Mouse (Mus musculus): ENCODE results near the gene Cntrob. TPM values are rescaled to one million over a fixed set of nuclear protein-coding genes. Genes with fewer than 3 reads are reported as not detected.

Gene Cntrob
- 9.3 and 9.8 TPM in 2 replicates for polyA plus RNA-seq (2012; rRNA removed)

DNA sequence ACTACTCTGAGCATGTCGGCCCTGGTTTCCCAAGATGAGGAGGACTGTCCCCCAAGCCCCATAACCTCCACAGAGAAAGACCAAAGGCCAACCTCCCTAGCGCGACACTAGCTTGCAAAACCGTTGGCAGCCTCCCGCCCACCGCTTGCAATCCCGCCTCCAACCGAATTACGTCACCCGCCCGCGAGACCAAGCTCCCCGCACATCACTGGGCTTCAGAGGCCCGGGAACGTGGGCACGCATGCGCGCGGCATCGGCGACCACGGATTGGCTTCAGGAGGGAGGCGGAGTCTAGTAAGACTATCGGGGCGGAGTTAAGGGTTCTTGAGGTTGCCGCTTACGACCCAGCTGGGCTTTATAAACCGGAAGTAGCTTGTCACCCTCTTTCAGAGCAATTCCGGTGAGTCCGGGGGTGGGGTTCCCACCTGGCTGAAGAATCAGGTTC, at the start of gene Cntrob, which contains the start of gene Trappc1:
TSS of gene Cntrob (minus strand) at position 109 of the 445 bp plus-strand sequence.
TSS of gene Trappc1 (plus strand) at position 314 of the 445 bp plus-strand sequence.

DNA sequence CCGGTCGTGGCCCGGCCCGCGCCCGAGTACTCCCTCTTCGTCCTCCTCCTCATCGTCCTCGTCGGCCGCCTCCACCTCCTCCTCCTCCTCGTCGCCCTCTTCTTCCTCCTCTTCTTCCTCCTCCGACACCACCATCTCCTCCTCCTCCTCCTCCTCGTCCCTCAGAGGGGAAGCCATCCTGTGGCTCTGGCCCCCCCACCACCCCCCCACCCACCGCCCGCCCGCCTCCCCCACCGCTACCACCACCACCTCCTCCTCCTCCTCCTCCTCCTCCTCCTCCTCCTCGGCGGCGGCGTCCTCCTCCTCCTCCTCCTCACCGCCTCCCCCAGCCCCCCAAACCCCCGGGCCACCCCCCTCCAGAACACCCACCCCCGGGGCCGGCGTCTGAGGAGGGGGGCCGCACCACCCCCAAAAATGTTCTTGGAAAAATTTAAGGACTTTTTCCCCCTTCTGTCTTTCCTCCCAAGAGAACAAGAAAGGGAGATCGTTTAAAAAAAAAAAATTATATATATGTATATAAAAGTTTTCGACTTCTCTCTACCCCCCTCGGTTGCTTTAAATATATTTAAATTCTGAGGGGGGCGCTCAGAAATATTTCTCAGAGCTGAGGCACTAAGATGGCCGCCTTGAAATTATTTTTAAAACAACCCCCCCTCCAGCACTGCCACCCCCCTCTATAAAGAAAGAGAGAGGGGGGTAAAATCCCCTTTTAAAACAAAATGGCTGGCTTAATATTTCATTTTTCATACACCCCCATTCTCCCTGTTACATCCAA, 45.8 kb upstream of the Cntrob start, which contains the start of gene Chd3:
TSS of gene Chd3 (minus strand) at position 192 of the 775 bp plus-strand sequence.

DNA sequence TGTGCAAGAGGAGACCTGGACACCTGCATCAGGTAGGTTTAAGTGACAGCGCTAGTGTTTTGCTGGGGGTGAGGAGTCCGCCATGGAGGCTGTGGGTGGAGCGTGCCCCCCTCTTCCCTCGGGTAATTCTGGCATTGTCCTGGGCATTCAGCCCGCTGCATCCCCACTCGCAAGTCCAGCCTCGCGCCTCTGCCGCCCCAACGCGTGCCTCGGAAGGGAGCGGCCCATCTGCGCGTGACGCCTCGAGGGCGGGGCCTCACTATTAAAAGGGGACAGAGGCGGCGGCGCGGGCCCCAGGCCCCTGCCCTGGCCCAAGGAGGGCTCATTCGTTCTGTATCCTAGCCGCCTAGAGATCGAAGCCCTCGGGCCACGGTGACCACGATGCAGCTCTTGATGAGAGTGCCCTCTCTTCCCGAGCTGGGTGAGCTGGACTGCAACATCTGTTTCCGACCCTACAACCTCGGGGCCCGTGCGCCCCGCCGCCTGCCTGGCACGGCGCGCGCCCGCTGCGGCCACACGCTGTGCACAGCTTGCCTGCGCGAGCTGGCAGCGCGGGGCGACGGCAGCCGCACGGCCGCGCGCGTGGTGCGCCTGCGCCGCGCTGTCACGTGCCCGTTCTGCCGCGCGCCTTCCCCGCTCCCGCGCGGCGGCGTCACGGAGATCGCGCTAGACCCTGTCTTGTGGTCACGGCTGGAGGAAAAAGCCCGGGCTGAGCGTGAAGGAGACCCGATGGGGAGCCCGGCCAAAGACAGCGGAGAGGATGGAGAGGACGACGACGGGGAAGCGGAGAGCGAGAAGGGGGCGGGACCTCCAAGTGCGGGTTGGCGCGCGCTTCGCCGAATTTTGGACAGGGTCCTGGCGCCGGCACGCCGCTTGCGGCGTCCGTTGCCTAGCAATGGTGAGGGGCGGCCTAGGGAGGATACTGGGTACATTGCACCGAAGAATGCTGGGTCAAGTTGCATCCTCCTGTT, 16.9 kb upstream of the Cntrob start, which contains the start of gene Rnf227:
TSS of gene Rnf227 (plus strand) at position 301 of the 971 bp plus-strand sequence.

DNA sequence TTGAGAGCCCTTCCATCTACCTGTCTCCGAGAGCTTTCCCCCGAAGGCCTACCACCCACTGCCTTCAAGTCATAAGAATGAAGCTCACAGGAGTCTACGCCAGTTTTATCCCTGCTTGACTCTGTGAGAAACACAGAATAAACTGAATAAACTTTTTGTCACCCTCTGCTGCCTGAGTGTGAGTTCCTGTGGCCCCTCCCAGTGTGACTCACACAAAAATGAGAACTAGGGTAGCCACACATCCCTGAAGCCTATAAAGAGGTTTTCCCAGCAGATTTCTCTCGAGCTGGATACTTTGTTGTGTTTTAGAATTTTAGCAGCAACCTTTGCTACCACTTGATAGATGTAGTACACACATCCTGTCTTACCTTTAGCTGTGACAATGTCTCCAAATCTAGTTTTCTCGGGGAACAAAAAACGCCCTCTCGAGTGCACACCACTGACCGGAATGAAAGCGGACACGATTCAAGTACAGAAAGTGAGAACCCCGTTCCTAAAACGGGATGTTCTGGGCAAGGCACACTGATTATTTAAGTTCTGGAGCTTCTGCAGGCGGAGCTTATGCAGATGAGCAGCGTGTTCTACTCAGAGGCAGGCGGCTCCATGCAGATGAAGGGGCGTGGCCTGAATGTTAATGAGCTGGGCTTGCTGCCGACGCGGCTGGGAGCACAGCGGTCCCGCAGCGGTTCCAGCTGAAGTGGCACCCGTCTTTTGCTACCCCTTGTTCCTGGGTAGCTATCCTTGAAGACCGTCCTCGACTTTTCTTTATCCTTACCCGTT, 2.2 kb upstream of the Cntrob start, which contains the start of gene Kcnab3:
TSS of gene Kcnab3 (plus strand) at position 631 of the 780 bp plus-strand sequence.

Other genes with a start within 250 kb of the Cntrob start
- gene Vamp2, start 235.3 kb downstream of the Cntrob start, polyA plus RNA-seq (2012; rRNA removed): 19.1 and 24.8 TPM in 2 replicates
- 1.5 and 1.9 TPM in 2 replicates for gene Per1, start 228.6 kb downstream of the Cntrob start, polyA plus RNA-seq (2012; rRNA removed)
- gene Hes7, start 203.4 kb downstream of the Cntrob start, polyA plus RNA-seq (2012; rRNA removed): 0.09 and 0.10 TPM in 2 replicates
- 0.03 and 0.07 TPM in 2 replicates for gene 9130213A22Rik, start 201.2 kb downstream of the Cntrob start, polyA plus RNA-seq (2012; rRNA removed)
- gene Aloxe3, start 197.9 kb downstream of the Cntrob start, polyA plus RNA-seq (2012; rRNA removed): 0.05 and 0.08 TPM in 2 replicates
- not detected in 2 replicates for gene Alox12b, start 166.8 kb downstream of the Cntrob start, polyA plus RNA-seq (2012; rRNA removed)
- gene Alox8, start 125.9 kb downstream of the Cntrob start, polyA plus RNA-seq (2012; rRNA removed): 0.01 TPM in 2 replicates
- under 0.01 TPM in 1 of 2 replicates, not detected in the other for gene Gucy2e, start 86.7 kb downstream of the Cntrob start, polyA plus RNA-seq (2012; rRNA removed)
- 55.4 and 56.6 TPM in 2 replicates for gene Trappc1, start 205 bp upstream of the Cntrob start, polyA plus RNA-seq (2012; rRNA removed)
- 0.10 and 0.15 TPM in 2 replicates for gene Kcnab3, start 2.5 kb upstream of the Cntrob start, polyA plus RNA-seq (2012; rRNA removed)
- 0.39 and 0.54 TPM in 2 replicates for gene Rnf227, start 16.7 kb upstream of the Cntrob start, polyA plus RNA-seq (2012; rRNA removed)
- 12.1 and 13.2 TPM in 2 replicates for gene Chd3, start 45.6 kb upstream of the Cntrob start, polyA plus RNA-seq (2012; rRNA removed)
- gene Naa38, start 71.7 kb upstream of the Cntrob start, polyA plus RNA-seq (2012; rRNA removed): 67.1 and 70.4 TPM in 2 replicates
- 9.2 and 9.3 TPM in 2 replicates for gene Cyb5d1, start 71.9 kb upstream of the Cntrob start, polyA plus RNA-seq (2012; rRNA removed)
- 3.5 and 4.0 TPM in 2 replicates for gene Tmem88, start 74.5 kb upstream of the Cntrob start, polyA plus RNA-seq (2012; rRNA removed)
- gene Kdm6b, start 89.9 kb upstream of the Cntrob start, polyA plus RNA-seq (2012; rRNA removed): 0.93 and 1.4 TPM in 2 replicates
- gene Dnah2, start 225.3 kb upstream of the Cntrob start, polyA plus RNA-seq (2012; rRNA removed): 0.01 and 0.06 TPM in 2 replicates
- gene Efnb3, start 236.4 kb upstream of the Cntrob start, polyA plus RNA-seq (2012; rRNA removed): 0.90 and 0.99 TPM in 2 replicates